Mouse (Mus musculus): Measurements from ENCODE around the gene Cd44.

DNA sequence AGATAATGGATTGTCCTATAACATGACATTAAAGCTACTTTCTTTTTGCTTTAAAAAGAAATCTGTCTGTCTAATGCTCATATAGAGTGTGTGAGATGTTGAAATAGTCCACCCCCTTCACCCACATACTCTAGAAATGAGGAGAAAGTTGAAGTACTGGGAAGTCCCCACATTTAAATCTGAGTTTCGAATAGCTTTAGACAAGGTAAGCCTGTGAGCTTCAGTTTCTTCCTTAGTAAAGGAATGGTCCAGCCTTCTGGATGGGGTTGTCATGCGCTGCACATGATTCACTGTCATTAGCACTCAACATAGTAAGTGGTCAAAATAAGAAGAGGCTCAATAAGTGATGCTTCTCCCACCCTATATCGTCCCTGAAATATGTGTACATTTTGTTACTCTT is 48.2 kb downstream of the Cd44 start:
- no peak for TF ChIP-seq CTCF (conservative IDR thresholded peaks at IDR 0.05; ENCODE audit: low read length)
- no peak for TF ChIP-seq NANOG (IDR thresholded peaks at IDR 0.05; ENCODE audit: borderline replicate concordance, low read length)
- no peak for TF ChIP-seq POU5F1 (IDR thresholded peaks at IDR 0.05; ENCODE audit: borderline replicate concordance, low read length)

All from E14TG2a.4 (cell line).